ENCODE assay signal across 23 mouse cellular contexts in the genomic region with DNA sequence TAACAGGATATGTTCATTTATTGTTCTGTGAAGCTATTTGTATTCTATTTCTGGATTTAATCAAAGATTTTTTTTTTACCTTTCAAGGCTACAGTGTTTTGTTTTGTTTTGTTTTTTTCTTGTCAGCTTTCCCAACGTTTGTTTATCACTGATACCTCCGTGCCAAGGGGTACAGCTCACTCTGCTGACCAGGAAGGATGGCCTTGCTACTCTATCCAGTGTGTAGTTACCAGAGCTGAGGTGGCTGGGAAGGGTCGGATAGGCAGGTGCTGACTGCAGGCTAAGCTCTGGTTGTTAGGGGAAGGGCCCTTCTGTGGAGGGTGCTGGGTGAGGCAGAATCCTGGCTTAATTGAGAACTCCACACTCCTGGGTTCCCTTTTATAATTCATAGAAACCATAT.
"Had no signal": no experiment of that assay in that cellular context is flagged by ENCODE, and none has a peak within 500 bp of the region (broad histone marks: within the 10 kb centered on the region; RNA-seq: fewer than 3 reads in every experiment).

No protein-coding gene starts in this region.

- H3K27ac ChIP-seq: heart, embryonic 10.5 days; hindbrain, embryonic 13.5 days; hindbrain, embryonic 15.5 days; hindbrain, postnatal 0 days; kidney, embryonic 15.5 days; kidney, postnatal 0 days; limb, embryonic 13.5 days; limb, embryonic 15.5 days; liver, embryonic 12.5 days; liver, embryonic 14.5 days had no signal

- H3K36me3 ChIP-seq: hindbrain, embryonic 13.5 days; hindbrain, embryonic 15.5 days; limb, embryonic 15.5 days had no signal

- H3K9ac ChIP-seq: heart, embryonic 12.5 days; hindbrain, embryonic 13.5 days; hindbrain, embryonic 15.5 days; kidney, embryonic 15.5 days; limb, embryonic 13.5 days; limb, embryonic 15.5 days; liver, embryonic 12.5 days; liver, embryonic 14.5 days had no signal

- H3K4me3 ChIP-seq: heart, embryonic 10.5 days; heart, embryonic 12.5 days; hindbrain, embryonic 13.5 days; hindbrain, embryonic 15.5 days; kidney, embryonic 15.5 days; limb, embryonic 13.5 days; limb, embryonic 15.5 days; liver, embryonic 12.5 days had no signal

- H3K27me3 ChIP-seq: heart, embryonic 12.5 days; hindbrain, embryonic 15.5 days; kidney, embryonic 15.5 days; limb, embryonic 13.5 days; limb, embryonic 15.5 days; liver, embryonic 12.5 days had no signal

- DNase-seq: gastrocnemius, postnatal 14 days; gastrocnemius, postnatal 36 days; heart, postnatal 14 days; heart, postnatal 36 days; kidney, adult 11 months; kidney, adult 2 months; kidney, adult 9 months; kidney, postnatal 14 days; kidney, postnatal 36 days; layer of hippocampus, adult 9-11 months; layer of hippocampus, postnatal 36 days; left cerebral cortex, postnatal 4 days had no signal
